Mouse (Mus musculus): ENCODE measurements around the gene Cdc42.

The Cdc42 gene

DNA sequence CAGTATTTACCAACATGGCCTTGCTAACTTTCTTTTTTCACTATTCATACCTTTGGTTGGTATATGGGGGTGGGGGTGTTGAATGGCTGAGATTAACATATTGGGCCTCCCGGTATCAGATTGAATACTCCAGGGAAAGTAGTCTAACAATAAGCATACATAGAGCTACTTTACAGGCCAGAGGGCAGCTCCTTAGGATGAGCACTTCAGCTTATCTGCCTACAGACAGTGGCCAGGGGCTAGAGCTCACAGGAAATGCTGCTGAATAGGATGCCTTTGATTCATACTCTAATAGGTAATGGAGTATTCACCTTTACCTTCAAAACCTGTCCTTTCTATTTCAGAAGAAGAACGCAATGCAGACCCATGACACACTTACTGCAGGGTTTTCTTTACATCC lies 42.5 kb downstream of the Cdc42 start:
- DNase-seq (ENCODE audit: low spot score): no peak

DNA sequence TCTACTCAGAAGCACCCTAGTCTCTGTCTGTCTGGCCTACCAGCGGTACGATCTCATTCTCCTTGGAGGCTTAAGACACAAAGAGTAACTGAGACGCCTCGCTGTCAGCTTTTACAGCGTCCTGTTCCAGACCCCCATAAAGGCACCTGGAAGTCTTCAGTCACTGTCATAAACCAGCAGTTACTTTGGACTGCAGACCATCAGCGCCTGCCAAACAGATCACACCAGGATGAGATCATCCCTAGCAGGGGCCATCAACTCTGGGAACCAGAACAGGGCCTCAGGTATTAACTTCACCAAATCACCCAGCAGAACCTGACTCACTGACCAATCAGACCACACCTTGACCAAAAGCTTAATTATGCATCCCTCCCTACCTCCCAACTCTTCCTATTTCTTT lies 43.0 kb downstream of the Cdc42 start:
- DNase-seq (ENCODE audit: low spot score): no peak

DNA sequence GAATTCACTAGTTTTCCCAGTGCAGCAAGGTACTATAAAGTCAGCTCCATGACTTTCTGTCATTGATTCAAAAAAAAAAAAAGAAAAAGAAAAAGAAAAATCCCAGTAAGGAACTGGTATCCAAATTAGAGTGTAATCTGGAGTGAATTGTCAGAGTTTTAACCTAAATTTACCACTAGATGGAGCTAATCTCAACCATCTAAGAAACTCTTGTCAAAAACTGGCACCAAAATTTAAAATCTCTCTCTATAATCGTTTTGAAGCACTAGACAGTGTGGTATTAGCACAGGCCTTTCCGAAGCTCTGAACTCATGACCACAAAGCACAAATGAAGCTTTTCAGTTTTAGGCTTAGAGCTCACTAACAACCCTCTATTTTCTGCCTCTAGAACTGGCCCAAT lies 44.0 kb downstream of the Cdc42 start:
- DNase-seq (ENCODE audit: low spot score): no peak

- no peak for DNase-seq (ENCODE audit: low spot score)
These were observed 49.1 kb downstream of the Cdc42 start for GRCm38 (mm10) chr4:137308377-137308776.

- no peak for DNase-seq (ENCODE audit: low spot score)
These were observed 50.4 kb downstream of the Cdc42 start for GRCm38 (mm10) chr4:137306991-137307706.

DNA sequence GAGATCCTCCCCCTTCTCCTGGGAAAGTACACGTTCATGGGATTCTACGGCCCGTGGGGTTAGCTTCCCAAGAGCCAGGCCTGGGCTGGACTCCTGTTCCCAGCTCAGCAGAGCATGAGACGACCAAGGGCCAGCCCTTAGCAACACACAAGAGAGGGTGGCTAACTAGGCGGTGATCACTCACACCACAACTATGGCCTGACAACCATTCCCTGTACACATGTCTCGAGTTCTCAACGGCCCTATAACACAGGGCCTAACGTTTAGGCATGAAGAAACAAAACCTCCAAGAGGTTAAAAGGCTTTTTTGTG lies 51.0 kb downstream of the Cdc42 start:
- DNase-seq (ENCODE audit: low spot score): no peak

GRCm38 (mm10) chr4:137305831-137306576 lies 51.5 kb downstream of the Cdc42 start:
- no peak for DNase-seq (ENCODE audit: low spot score)

- DNase-seq (ENCODE audit: low spot score): no peak
These were observed 52.5 kb downstream of the Cdc42 start for GRCm38 (mm10) chr4:137305066-137305465.

- DNase-seq (ENCODE audit: low spot score): no peak
These were observed 53.4 kb downstream of the Cdc42 start for GRCm38 (mm10) chr4:137304106-137304505.

DNA sequence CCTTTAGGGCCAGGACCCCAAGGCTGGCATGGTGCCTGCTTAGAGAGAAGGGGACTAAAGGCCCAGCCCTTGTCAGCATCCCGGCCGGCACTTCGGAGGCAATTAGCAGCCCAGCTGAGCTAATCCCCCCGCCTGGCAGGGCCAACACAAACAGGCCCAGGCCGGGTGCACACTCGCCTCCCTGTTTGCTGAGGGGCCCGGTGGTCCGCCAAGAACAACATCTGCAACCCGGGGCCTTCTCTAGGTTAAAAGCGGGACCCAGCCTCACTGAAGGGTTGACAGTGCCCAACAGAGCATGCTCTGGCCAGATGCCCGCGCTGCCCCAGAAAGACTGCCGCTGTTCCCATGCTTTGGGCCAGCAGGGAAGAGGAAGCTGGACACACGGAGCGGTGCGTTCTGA lies 55.9 kb downstream of the Cdc42 start:
- no peak for DNase-seq (ENCODE audit: low spot score)

DNA sequence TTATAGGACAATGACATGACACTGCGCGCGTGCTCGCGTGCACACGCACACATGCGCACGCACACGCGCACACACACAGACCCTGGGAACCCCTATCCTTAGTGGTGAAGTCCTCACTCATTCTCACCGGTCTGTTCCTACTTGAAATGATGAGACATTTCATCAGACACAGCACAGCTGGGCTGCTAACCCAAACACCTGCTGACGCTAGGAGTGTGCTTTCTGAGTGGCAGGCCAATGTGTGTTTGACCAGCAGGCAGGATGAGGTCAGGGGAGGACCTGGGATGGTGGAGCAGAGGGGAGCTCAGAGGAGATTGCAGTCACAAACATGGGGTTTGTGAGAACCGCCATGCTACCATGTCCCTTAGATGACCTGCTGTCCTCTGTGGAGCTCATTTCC lies 57.3 kb downstream of the Cdc42 start:
- DNase-seq (ENCODE audit: low spot score): no peak

DNA sequence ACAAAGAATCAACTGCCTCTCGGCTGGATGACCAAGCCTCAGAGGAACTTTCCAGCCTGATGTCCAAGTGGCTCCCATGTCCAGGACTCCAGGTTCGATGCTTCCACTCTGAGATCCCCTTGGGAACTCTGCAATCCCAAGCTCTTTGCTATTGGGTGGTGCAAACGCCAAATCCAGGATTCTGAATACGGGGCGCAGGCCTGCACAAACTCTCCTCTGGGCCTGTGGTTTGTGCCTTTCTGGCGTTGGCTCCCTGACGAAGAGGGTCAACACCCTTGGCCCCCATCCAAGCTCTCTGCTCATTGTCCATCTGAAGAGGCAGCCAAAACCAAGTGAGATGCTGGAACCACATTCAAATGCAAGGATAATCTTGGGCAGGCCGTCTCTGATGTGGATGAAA lies 59.1 kb downstream of the Cdc42 start:
- DNase-seq (ENCODE audit: low spot score): no peak

DNA sequence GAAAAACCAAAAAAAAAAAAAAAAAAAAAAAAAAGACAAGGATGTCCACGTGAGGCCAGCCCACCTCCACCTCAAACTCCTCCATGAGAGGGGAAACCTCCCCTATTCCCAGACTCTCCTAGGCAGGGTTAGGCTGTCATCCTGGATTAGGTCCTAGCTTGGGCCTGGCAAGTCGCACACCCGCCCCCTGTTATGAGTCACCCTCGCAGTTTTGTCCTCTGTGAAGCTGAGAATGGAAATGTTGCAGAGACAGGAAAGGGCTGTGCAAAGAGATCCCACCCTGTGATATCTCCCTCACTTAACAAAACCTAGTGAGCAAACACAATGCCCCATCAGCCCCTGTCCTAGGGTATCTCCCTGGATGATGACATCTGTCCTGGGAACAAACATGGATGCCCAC lies 59.9 kb downstream of the Cdc42 start:
- no peak for DNase-seq (ENCODE audit: low spot score)

GRCm38 (mm10) chr4:137294951-137295350 lies 62.6 kb downstream of the Cdc42 start:
- no peak for DNase-seq (ENCODE audit: low spot score)

DNA sequence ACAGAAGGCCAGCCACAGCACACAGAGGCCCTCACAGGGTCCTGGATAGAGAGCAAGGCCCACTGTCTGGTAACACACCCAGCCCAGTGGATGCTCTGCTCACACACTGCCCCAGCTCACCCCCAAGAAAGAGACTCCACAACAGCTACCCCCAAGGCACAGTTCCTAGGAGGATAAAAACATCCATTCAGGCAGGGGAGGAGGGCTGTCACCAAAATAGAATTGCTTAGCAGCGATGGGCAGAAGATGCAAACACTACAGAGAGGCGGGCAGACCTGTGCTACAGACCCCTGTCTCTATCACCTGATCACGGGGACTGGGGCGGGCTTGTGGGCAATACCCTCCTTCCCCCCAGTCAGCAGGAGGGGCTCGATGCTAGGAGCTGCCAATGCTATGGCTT lies 63.0 kb downstream of the Cdc42 start:
- DNase-seq (ENCODE audit: low spot score): no peak

GRCm38 (mm10) chr4:137294032-137294431 lies 63.5 kb downstream of the Cdc42 start:
- no peak for DNase-seq (ENCODE audit: low spot score)

DNA sequence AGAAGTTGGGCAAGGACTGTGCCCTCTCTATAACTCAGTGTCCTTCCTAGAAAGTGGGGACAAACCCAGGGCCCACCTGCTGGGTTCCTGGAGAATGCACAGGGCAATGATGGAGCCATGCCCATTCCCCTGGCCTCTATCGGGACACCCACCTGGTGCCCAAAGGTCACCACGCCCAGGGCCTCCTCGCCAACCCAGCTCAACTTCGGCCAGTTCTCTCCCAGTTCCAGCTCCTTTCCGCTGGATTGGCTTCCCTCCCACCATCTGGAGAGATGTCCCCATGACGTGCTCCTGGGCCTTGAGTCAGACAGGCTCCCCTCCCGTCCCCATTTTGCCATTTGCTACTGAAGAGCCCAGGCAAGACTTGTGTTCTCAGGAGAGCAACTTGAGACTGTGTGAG lies 64.9 kb downstream of the Cdc42 start:
- no peak for DNase-seq (ENCODE audit: low spot score)

DNA sequence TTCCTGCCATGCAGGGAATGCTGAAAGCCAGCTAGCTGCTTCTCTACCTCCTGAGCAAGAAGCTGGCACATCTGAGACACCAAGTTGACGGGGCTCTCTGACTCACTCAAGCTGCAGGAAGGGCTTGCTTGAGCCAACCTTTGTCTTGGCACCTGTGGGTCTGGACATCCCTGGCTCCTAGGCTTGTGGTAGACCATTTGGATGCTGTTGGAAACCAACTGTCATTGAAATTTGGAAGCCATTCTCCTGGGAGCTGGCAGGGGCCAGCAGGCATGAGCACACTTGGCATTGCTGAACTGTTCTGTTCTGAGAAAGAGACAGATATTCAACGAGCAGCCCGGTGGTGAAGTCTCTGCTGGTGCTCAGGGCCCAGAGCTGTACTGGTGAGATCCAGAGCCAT lies 67.3 kb downstream of the Cdc42 start:
- no peak for DNase-seq (ENCODE audit: low spot score)

- no peak for DNase-seq (ENCODE audit: low spot score)
These were observed 67.8 kb downstream of the Cdc42 start for GRCm38 (mm10) chr4:137289701-137290100.

GRCm38 (mm10) chr4:137287818-137288217 lies 69.7 kb downstream of the Cdc42 start:
- peak; percentile 70 for DNase-seq (ENCODE audit: low spot score)

DNA sequence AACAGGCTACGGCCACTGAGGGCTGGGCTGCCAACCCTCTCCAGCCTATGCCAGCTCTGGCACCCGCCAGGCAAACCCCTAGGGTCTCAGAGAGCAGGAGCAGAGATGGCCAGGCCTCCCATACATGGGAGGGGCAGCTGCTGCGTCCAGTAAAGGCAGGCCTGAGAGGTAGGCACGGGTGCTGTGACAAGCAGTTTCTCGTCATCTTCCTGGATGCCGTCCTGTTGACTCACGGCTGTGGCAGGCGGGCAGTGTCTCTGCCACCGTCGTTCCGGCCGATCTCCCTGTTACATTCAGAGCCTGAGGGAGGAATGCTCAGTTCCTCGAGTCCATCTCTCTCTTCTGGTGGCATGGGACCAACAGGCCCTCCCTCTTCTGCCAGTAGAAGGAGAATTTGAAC lies 70.3 kb downstream of the Cdc42 start:
- DNase-seq (ENCODE audit: low spot score): no peak

- DNase-seq (ENCODE audit: low spot score): no peak
These were observed 70.9 kb downstream of the Cdc42 start for GRCm38 (mm10) chr4:137286662-137286953.

- DNase-seq (ENCODE audit: low spot score): no peak
These were observed 71.5 kb downstream of the Cdc42 start for GRCm38 (mm10) chr4:137285876-137286661.

DNA sequence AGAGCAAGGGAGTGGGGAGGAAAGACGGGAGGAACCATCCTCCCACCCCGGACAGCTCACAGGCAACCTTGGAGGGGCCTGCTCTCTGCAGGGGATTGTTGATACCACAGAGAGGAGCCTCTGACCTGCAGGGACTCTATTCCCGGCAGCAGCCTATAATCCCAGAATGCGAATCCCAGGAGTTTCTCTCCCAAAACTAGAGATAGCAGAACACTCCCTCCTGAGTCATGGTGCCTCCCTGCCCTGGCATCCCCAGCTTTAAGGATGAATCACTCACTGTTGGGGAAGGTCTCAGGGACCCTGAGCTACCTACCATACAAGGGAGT lies 74.2 kb downstream of the Cdc42 start:
- DNase-seq (ENCODE audit: low spot score): peak; percentile 52
